Mouse (Mus musculus) testis, postnatal 10 days (tissue): ENCODE results near the gene Il3ra.

Experiments
- DNase-seq: peaks from one replicate; pipeline ENCODE4 v3.0.0; 2021; ENCODE audit warnings: low spot score

Gene Il3ra

GRCm38 (mm10) chr14:14345948-14346812, at the start of gene Il3ra:
Il3ra (plus strand) TSS chr14:14346275.
- peak; percentile 95 for DNase-seq

DNA sequence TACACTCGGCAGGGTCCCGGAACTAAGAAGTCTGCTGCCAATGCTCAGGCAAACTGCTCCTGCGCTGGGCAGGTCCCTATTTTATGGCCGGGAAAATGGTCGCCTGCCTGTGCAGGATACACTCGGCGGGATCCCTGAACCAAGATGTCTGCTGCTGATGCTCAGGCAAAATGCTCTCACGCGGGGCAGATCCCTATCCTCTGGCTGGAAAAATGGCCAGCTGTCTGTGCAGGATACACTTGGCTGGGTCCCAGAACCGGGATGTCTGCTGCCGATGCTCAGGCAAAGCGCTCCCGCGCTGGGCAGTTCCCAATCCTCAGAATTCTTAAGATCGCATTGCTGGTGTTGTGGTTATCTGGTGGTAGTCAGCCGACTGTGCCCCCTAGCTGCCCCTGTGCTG, 37.1 kb upstream of the Il3ra start:
- DNase-seq: no peak

DNA sequence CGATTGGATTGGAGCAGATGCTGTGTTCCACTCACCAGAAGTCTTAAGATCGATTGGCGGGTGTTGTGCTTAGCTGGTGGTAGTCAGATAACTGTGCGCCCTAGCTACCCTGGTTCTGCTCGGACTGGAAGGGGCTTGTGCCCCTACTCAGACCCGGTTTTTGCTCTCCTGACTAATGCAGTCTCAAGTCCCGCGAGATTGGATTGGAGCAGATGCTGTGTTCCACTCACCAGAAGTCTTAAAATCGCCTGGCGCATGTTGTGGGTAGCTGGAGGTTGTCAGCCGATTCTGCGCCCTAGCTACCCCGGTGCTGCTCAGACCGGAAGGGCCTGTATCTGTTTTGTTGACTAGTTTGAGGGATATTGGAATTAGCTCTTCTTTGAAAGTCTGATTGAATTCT, 36.7 kb upstream of the Il3ra start:
- no peak for DNase-seq

DNA sequence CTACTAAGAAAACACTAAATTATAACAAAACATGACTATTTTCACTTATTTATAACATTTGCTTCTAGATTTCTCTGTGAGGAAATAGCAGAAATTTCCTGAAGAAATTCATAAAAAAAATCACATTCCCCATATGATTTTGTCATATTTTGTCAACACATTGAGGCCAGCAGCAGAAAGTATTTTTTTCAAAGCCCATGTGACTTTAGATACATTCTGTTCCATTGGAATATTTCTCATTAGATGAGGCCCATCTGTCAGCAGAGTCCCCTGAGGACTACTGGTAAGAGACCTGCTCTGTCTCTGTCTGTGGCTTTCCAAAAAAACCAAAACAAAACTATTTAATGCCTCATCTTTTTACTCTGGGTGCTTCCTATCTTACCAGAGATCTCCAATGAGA, 23.5 kb upstream of the Il3ra start, which contains the start of gene Olfr31:
TSS of gene Olfr31 (plus strand) at position 301 of the 400 bp plus-strand sequence.
- no peak for DNase-seq

DNA sequence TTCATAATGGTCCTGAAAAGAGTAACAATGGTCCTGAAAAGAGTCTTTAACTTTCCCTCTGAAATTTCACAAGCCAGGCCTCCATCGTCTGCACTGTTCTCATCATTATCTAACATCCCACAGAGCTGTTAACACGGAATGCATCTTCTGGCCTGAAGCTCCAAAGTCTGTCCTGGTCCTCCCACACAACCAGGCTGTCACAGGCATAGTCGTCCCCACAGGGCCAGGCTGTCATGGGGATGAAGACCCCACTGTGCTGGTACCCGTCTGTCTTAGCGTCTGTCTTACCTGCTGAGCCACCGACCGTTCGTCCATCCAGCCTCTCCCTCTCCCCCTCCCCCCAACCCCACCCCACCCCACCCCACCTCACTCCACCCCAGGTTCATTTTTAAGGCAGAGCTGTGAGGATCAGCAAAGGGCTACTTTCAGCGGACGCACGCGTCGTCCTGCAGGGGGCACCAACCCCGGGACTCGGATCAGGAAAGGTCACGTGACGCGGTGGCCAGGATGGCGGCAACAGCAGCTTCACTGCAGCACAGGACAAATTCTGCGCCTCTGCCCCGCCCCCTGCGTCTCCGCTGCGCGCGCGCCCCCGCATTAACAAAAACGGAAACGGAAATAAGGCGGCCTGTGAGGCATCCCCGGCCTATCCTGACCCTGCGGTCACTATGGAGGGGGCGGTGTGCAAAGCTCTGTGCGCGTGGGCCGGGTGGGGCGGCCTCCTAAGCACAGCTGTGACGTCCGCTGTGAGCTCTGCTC, 783 bp upstream of the Il3ra start:
- DNase-seq: peak; percentile 98

DNA sequence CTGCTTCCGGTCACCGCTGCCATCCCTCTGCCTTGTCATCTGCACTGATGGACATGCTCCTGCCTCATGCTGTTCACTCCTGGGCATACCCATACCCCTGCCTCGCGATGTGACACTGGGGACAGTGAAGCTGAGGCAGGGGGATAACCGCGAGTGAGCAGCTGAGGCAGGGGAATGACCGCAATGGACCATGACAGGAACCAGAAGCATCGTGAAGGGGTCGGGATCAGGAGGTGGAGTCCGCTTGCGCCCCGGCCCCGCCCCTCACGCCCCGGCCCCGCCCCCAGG, 682 bp downstream of the Il3ra start:
- no peak for DNase-seq

GRCm38 (mm10) chr14:14347151-14347835, 1.2 kb downstream of the Il3ra start:
- DNase-seq: peak; percentile 83

GRCm38 (mm10) chr14:14347836-14348621, 2.0 kb downstream of the Il3ra start:
- peak; percentile 85 for DNase-seq

GRCm38 (mm10) chr14:14348674-14349401, 2.8 kb downstream of the Il3ra start:
- peak; percentile 75 for DNase-seq

GRCm38 (mm10) chr14:14349485-14350262, 3.6 kb downstream of the Il3ra start:
- DNase-seq: peak; percentile 66

GRCm38 (mm10) chr14:14350263-14351147, 4.4 kb downstream of the Il3ra start:
- peak; percentile 71 for DNase-seq

- peak; percentile 48 for DNase-seq
Measured at GRCm38 (mm10) chr14:14351148-14351455, 5.0 kb downstream of the Il3ra start.

- DNase-seq: peak; percentile 54
Measured at GRCm38 (mm10) chr14:14351721-14352590, 5.9 kb downstream of the Il3ra start.

GRCm38 (mm10) chr14:14352606-14353005, 6.5 kb downstream of the Il3ra start:
- DNase-seq: no peak

DNA sequence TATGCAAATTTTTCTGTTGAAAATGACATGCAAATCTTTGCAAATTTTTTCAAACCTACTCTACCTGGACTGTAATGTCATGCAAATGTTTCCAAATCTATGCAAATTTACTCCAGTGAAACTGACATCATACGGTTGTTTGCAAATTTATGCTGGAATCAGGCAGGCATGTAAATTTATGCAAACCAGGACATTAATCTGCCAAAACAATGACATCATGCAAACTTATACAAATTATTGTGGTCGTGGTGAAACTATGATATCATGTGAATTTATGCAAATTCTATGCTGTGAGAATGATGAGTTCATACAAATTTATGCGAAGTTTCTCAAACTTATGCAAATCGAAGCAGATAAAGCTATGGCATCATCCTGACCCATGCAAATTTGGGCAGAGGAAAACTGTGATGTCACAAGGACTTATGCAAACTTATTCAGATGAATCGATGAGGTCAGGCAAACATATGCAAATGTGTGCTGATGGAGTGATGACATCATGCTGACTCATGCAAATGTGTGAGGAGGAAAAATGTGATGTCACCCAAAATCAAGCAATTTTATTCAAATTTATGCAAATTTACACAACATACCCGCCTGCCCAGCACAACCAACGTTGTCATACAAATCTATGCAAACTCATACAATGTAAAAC, 7.1 kb downstream of the Il3ra start:
- no peak for DNase-seq

DNA sequence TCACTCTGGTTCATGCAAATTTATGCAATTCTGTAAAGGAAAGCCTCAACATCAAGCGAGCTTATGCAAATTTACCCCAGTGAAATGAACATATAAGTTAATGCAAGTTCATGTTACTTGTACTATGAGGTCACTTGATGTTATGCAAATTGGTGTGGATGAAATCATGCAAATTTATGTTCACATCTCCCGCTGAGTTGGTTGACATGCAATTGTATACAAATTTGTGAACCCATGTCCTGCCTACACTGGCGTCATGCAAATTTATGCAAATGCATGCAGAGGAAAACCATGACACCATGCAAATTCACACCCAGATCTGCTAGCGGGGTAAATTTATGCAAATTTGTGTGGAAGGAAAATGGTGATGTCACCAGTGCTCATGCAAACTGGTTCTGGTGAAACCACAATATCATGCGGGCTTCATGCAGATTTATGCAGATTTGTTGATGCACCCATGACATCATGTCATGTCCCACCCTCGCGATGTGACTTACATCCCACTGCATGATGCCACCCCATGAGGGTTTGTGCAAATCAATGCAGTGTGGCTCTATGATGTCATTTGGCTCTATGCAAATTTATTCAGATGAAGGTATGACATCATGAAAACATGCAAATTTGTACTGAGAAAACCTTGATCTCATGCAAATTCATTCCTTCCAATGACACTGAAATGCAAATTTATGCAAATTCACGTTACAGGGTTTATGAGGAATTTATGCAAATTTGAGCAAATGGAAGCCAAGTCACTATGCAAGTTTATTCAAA, 7.8 kb downstream of the Il3ra start:
- no peak for DNase-seq
